Mouse (Mus musculus) E14TG2a.4 (cell line): ENCODE results near the gene Furin.

Source experiments
- CTCF ChIP-seq: conservative IDR thresholded peaks from 2 replicates; pipeline ENCODE4 v1.5.1; 2014; ENCODE audit warnings: low read length
- NANOG ChIP-seq: IDR thresholded peaks from 2 replicates; pipeline ENCODE4 v1.6.1; 2014; ENCODE audit warnings: borderline replicate concordance, low read length, mixed read lengths
- POU5F1 ChIP-seq: IDR thresholded peaks from 2 replicates; pipeline ENCODE4 v1.6.1; 2014; ENCODE audit warnings: low read length, borderline replicate concordance

DNA sequence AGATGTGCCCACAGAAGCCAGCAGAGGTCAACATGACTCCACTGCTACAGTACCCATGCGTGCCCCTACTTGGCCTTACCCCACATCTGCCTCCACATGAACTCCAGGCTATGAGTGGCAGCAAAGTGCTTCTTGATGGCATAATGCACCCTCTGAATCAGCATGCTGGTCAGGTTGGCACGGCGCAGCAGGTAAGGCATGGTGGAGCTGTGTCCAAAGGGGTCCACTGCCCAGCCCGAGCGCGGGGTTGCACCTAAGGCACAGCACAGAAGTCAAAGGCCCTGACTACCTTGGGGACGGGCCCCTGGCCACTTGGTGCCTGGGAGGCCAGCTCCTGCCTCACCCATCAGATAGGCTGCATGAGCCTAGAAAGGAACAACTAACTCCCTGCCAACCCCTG lies 38.0 kb downstream of the Furin start:
- TF ChIP-seq CTCF (no peak), POU5F1 (no peak), NANOG (no peak)
